Mouse (Mus musculus) cortical plate, adult 2 months (tissue): ENCODE data around the gene Tmem222.

Source experiments
- CTCF ChIP-seq: fragments of 200-500 bp; IDR thresholded peaks from 2 replicates; pipeline ENCODE4 v1.5.1; 2011; ENCODE audit warnings: mild to moderate bottlenecking, control low read depth, low read length; ENCODE audit not compliant: insufficient read depth; ENCODE audit errors: extremely low read depth
- POLR2A ChIP-seq: fragments of 200-500 bp; IDR thresholded peaks from 2 replicates; pipeline ENCODE4 v1.6.1; 2011; ENCODE audit warnings: mild to moderate bottlenecking, low read length, control low read depth; ENCODE audit not compliant: insufficient read depth; ENCODE audit errors: extremely low read depth

GRCm38 (mm10) chr4:133285950-133286349 is 8.4 kb upstream of the Tmem222 start:
- no peak for TF ChIP-seq CTCF
- no peak for TF ChIP-seq POLR2A
